Comparison of ENCODE assay signal across 16 mouse cellular contexts in the genomic region with DNA sequence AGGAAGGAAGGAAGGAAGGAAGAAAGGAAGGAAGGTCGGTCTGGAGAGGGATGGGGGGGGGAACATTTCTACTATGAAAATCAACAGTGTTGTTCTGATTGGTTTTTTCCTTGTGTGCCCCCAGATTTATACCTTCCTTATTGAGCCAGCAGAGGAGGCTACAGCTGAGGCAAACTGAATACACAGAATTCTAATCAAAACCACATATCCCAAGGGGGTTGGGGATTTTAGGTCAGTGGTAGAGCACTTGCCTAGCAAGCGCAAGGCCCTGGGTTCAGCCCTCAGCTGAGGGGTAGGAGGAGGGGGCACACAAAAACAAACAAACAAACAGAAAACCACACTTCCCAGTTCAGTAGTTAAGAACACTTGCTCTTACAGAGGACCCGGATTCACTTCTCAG. TPM values are rescaled to one million over a fixed set of nuclear protein-coding genes. Genes with fewer than 3 reads are reported as not detected.
DNase-seq lines count a peak whose midpoint lies in the region; ATAC-seq and TF ChIP-seq lines count a peak whose summit lies in the region.
"Had no signal": no experiment of that assay in that cellular context is flagged by ENCODE, and none has a peak within 500 bp of the region (broad histone marks: within the 10 kb centered on the region; RNA-seq: fewer than 3 reads in every experiment).

No protein-coding gene starts in this region.

- H3K36me3 ChIP-seq in intestine, postnatal 0 days (ENCODE audit: control insufficient read depth, insufficient read depth), result peaks cover 4% of the 10 kb centered on the region; the same call in 1 of the 2 replicates
- H3K36me3 ChIP-seq in intestine, embryonic 15.5 days, result no peaks in the 10 kb centered on the region
- H3K36me3 ChIP-seq in megakaryocyte, embryonic 14.5 days (replicated peaks; ENCODE audit: low read length), result peaks cover 16% of the 10 kb centered on the region
- no peaks in the 10 kb centered on the region; the same call in 1 of the 2 replicates for H3K36me3 ChIP-seq in stomach, embryonic 16.5 days (ENCODE audit: control insufficient read depth, insufficient read depth, low read length)
- H3K36me3 ChIP-seq: neural tube, embryonic 13.5 days had no signal

- 0 out of 2 replicates have a peak, but pooled peaks have one; percentile 4 for TF ChIP-seq CTCF in intestine, postnatal 0 days (IDR thresholded peaks at IDR 0.05; ENCODE audit: low read depth)
- no peak for TF ChIP-seq CTCF in bone marrow, adult 2 months (IDR thresholded peaks at IDR 0.05; ENCODE audit: control insufficient read depth, insufficient read depth, low read length)

- H3K4me3 ChIP-seq in intestine, postnatal 0 days (ENCODE audit: low read depth, low read length), result no peak overlapping the region
- no peak overlapping the region for H3K4me3 ChIP-seq in intestine, embryonic 15.5 days (replicated peaks)
- peak overlapping the region; percentile 71 for H3K4me3 ChIP-seq in megakaryocyte, embryonic 14.5 days (replicated peaks)
- no peak overlapping the region for H3K4me3 ChIP-seq in bone marrow, adult 2 months (replicated peaks; ENCODE audit: control insufficient read depth, low read depth, low read length)
- H3K4me3 ChIP-seq in stomach, embryonic 16.5 days (replicated peaks; ENCODE audit: low read length), result no peak overlapping the region
- H3K4me3 ChIP-seq: heart, embryonic 10.5 days; hindbrain, embryonic 10.5 days; neural tube, embryonic 13.5 days had no signal

- H3K27ac ChIP-seq in intestine, postnatal 0 days (ENCODE audit: low read depth, low read length), result no peak overlapping the region
- no peak overlapping the region for H3K27ac ChIP-seq in intestine, embryonic 15.5 days
- H3K27ac ChIP-seq in bone marrow, adult 2 months (ENCODE audit: control insufficient read depth, insufficient read depth, low read depth, low read length, poor library complexity), result peak overlapping the region; percentile 22
- peak overlapping the region; percentile 29; the same call in 1 of the 2 replicates for H3K27ac ChIP-seq in stomach, embryonic 16.5 days (ENCODE audit: low read length)
- H3K27ac ChIP-seq: heart, embryonic 10.5 days; hindbrain, embryonic 10.5 days; neural tube, embryonic 13.5 days had no signal

- no peak overlapping the region for H3K4me2 ChIP-seq in intestine, postnatal 0 days (replicated peaks; ENCODE audit: low read depth)
- H3K4me2 ChIP-seq in intestine, embryonic 15.5 days (replicated peaks), result no peak overlapping the region
- no peak overlapping the region for H3K4me2 ChIP-seq in stomach, embryonic 16.5 days (ENCODE audit: low read depth, low read length)
- H3K4me2 ChIP-seq: neural tube, embryonic 13.5 days had no signal

- DNase-seq in c-Kit-positive CD71-positive TER-119-positive erythroid progenitor cells, embryonic 14.5 days (ENCODE audit: low spot score), result no peak
- DNase-seq: adrenal gland, postnatal 14 days; cerebellum, postnatal 25 days; gastrocnemius, postnatal 25 days; kidney, postnatal 10 days; layer of hippocampus, adult 9-11 months; lung, postnatal 4 days had no signal

- no peak for ATAC-seq in intestine, postnatal 0 days
- ATAC-seq in intestine, embryonic 15.5 days, result no peak
- no peak for ATAC-seq in megakaryocyte, adult 5-6 weeks (ENCODE audit: poor library complexity, severe bottlenecking)
- ATAC-seq in stomach, embryonic 16.5 days (ENCODE audit: insufficient read depth, low FRiP score), result no peak

- H3K4me1 ChIP-seq in intestine, postnatal 0 days (replicated peaks; ENCODE audit: control insufficient read depth, insufficient read depth, low read length), result no peaks in the 10 kb centered on the region
- peaks cover 6% of the 10 kb centered on the region for H3K4me1 ChIP-seq in intestine, embryonic 15.5 days (replicated peaks)
- H3K4me1 ChIP-seq in megakaryocyte, embryonic 14.5 days, result peaks cover 68% of the 10 kb centered on the region
- peaks cover 9% of the 10 kb centered on the region for H3K4me1 ChIP-seq in bone marrow, adult 2 months (ENCODE audit: control insufficient read depth, insufficient read depth, low read length)
- H3K4me1 ChIP-seq in stomach, embryonic 16.5 days (ENCODE audit: control insufficient read depth, insufficient read depth, low read length), result 0 out of 2 replicates have a peak, but pooled peaks cover 11% of the 10 kb centered on the region
- H3K4me1 ChIP-seq: hindbrain, embryonic 10.5 days had no signal

- WGBS in intestine, postnatal 0 days, result 79% methylated on average over 3 of the region's 3 CpGs
- 84% methylated on average over 3 of the region's 3 CpGs for WGBS in intestine, embryonic 15.5 days
- 32% methylated on average over 3 of the region's 3 CpGs for WGBS in bone marrow, adult 2 months
- WGBS in stomach, embryonic 16.5 days, result 73% methylated on average over 3 of the region's 3 CpGs

- no peak overlapping the region for H3K9ac ChIP-seq in intestine, postnatal 0 days (ENCODE audit: low read depth, low read length)
- H3K9ac ChIP-seq in intestine, embryonic 15.5 days, result no peak overlapping the region
- H3K9ac ChIP-seq in stomach, embryonic 16.5 days (ENCODE audit: low read length), result no peak overlapping the region
- H3K9ac ChIP-seq: neural tube, embryonic 13.5 days had no signal

- TF ChIP-seq POLR2A in bone marrow, adult 2 months (IDR thresholded peaks at IDR 0.05; ENCODE audit: borderline replicate concordance, control insufficient read depth, low read depth, low read length), result no peak

- H3K9me3 ChIP-seq in intestine, postnatal 0 days (ENCODE audit: control insufficient read depth), result no peaks in the 10 kb centered on the region
- no peaks in the 10 kb centered on the region for H3K9me3 ChIP-seq in intestine, embryonic 15.5 days
- no peaks in the 10 kb centered on the region for H3K9me3 ChIP-seq in megakaryocyte, embryonic 14.5 days
- no peaks in the 10 kb centered on the region for H3K9me3 ChIP-seq in stomach, embryonic 16.5 days (replicated peaks; ENCODE audit: control insufficient read depth, low read length)
- H3K9me3 ChIP-seq: heart, embryonic 10.5 days; hindbrain, embryonic 10.5 days; neural tube, embryonic 13.5 days had no signal

- no peaks in the 10 kb centered on the region for H3K27me3 ChIP-seq in intestine, postnatal 0 days (replicated peaks; ENCODE audit: control insufficient read depth, insufficient read depth, low read length)
- H3K27me3 ChIP-seq in intestine, embryonic 15.5 days (replicated peaks), result no peaks in the 10 kb centered on the region
- H3K27me3 ChIP-seq in megakaryocyte, embryonic 14.5 days (replicated peaks), result no peaks in the 10 kb centered on the region
- H3K27me3 ChIP-seq in stomach, embryonic 16.5 days (ENCODE audit: control insufficient read depth, insufficient read depth, low read length), result no peaks in the 10 kb centered on the region
- H3K27me3 ChIP-seq: neural tube, embryonic 13.5 days had no signal

RNA-seq across cellular contexts. Expression of gene Lrch1, which starts 8.8 kb away (rescaled TPM):
- polyA plus RNA-seq in intestine, postnatal 0 days (2015; fragmentation: Nextera tagmentation; extraction: Ambion mirVana), result 4.2 and 4.4 TPM in 2 replicates
- 11.8 and 12.5 TPM in 2 replicates for polyA plus RNA-seq in intestine, embryonic 15.5 days (2015; fragmentation: Nextera tagmentation; extraction: Ambion mirVana)
- 1.9 and 2.8 TPM in 2 replicates for polyA plus RNA-seq in megakaryocyte, embryonic 14.5 days (2012; ENCODE audit: insufficient read depth, low replicate concordance)
- 16.8 and 19.5 TPM in 2 replicates for total RNA-seq in megakaryocyte, adult 5-6 weeks (2015)
- 17.2 and 18.2 TPM in 2 replicates for total RNA-seq in megakaryocyte, adult 5-6 weeks (2017)
- polyA plus RNA-seq in bone marrow, adult 2 months (2011; ENCODE audit: insufficient read depth, insufficient read length, low replicate concordance, missing spikeins), result 7.9 and 9.2 TPM in 2 replicates
- polyA plus RNA-seq in stomach, embryonic 16.5 days (2015; fragmentation: Nextera tagmentation; extraction: Ambion mirVana), result 12.4 and 13.2 TPM in 2 replicates

Comparison
In these comparisons a context has a peak if more than half of its experiments do, and no peak if none do; other contexts are left out.
1. H3K27ac ChIP-seq: peak in bone marrow, adult 2 months (single experiment) and stomach, embryonic 16.5 days (single experiment); none in intestine, postnatal 0 days (single experiment) and intestine, embryonic 15.5 days (single experiment).